Mouse (Mus musculus) erythroid progenitor cell, adult 5-6 weeks (primary cell): ENCODE measurements around the gene Fam47c. TPM values are rescaled to one million over a fixed set of nuclear protein-coding genes. Genes with fewer than 3 reads are reported as not detected.

Experiments
- ATAC-seq: replicated peaks from 2 replicates; pipeline ENCODE4 v1.8.0; 2016; ENCODE audit warnings: moderate number of reproducible peaks, mild to moderate bottlenecking, moderate TSS enrichment, inconsistent platforms; ENCODE audit not compliant: poor library complexity, low FRiP score, severe bottlenecking
- total RNA-seq, 2 experiments: library from RNA; stranded (forward) in 1 of 2; stranded (reverse) in 1 of 2; fragments of 150-400 nt in 1 of 2; fragments of 186-747, 209-891 nt in 1 of 2; gene quantifications; 2 replicates each; pipeline versions ENCODE4 v1.2.3 to v1.2.4; 2015 to 2017; ENCODE audit warnings: low replicate concordance in 2 of 2

Gene Fam47c
- total RNA-seq (2015; ENCODE audit: low replicate concordance) (not detected in 2 replicates), total RNA-seq (2017; ENCODE audit: low replicate concordance) (not detected in 2 replicates)

DNA sequence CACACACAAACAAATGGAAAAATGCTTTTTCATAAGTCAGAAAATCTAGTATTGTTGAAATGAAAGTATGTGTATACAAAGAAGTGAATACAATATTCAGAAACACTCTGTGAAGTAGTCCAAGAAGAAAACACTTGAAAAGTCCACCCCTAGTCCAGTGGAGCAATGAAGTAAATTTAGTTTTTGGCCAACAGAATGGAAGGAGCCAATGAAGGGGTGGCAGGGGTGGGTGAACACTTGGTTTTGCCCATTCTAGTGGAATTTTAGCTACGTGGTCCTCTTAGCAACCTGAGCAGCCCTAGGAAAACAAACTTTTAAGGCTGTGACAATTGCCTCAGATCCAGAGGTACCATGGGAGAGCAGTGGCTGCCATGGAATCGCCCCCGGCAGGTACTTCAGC, at the start of gene Fam47c:
Gene Fam47c (plus strand): TSS at position 301 of the 400 bp plus-strand sequence.
- no peak for ATAC-seq

DNA sequence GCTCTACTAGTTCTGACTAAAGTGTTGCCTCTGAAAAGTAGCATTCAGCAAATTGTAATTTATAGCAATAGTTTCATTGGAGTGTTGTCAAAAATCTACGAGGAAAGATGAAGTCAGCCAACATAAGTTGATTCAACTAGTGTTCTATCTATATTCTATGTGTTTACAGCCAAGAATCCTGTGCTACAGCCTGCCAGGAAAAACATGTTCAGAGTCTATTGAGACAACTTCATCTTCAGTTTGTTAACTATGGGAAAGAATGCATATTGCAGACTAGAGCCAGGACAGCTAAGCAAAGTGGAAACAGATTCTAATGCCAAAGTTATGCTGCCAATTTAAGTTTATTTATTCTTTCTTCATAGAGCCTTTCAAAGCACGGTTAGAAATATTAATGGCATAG, 31.8 kb downstream of the Fam47c start:
- no peak for ATAC-seq

DNA sequence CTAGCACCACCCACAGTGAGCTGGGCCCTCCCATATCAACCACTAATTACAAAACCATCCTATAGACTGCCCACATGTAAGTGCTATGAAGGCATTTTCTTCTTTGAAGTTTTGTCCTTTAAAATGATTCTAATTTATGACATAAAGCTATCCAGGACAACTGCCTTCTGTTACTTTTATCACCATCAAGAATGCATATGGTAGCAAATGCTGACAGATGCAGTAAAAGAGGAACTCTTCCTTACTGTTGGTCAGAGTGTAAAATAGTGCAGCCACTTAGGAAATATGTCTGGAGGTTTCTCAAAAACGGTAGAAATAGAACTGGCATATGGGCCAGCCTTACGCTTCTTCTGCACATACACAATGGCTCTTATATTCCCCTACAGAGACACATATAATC, 39.5 kb downstream of the Fam47c start:
- ATAC-seq = no peak

Other genes with a start within 250 kb of the Fam47c start
- gene Prrg1, start 153.9 kb upstream of the Fam47c start, total RNA-seq (2015; ENCODE audit: low replicate concordance) = 1.4 and 2.5 TPM in 2 replicates
- gene Prrg1, start 153.9 kb upstream of the Fam47c start, total RNA-seq (2017; ENCODE audit: low replicate concordance) = 1.7 and 2.2 TPM in 2 replicates